14 mouse cellular contexts compared by ENCODE assay signal in genomic region chr8:77354189-77354588, GRCm38 (mm10).
"Had no signal": no experiment of that assay in that cellular context is flagged by ENCODE, and none has a peak within 500 bp of the region (broad histone marks: within the 10 kb centered on the region; RNA-seq: fewer than 3 reads in every experiment).

No protein-coding gene starts in this region.

- H3K4me2 ChIP-seq: liver, embryonic 13.5 days; lung, embryonic 15.5 days; midbrain, embryonic 12.5 days had no signal

- H3K9ac ChIP-seq: liver, embryonic 13.5 days; liver, postnatal 0 days; lung, embryonic 15.5 days; midbrain, embryonic 12.5 days had no signal

- DNase-seq: kidney, adult 18-20 months; liver; liver, embryonic 13.5 days; liver, postnatal 0 days; lung, postnatal 14 days; right cerebral cortex, adult 18-20 months; right cerebral cortex, postnatal 25 days; thymus, postnatal 4 days had no signal

- H3K27ac ChIP-seq: kidney, postnatal 0 days; liver, embryonic 13.5 days; lung, embryonic 15.5 days; macrophage; midbrain, embryonic 12.5 days; stomach, postnatal 0 days had no signal

- H3K27me3 ChIP-seq: liver, embryonic 13.5 days; lung, embryonic 15.5 days; midbrain, embryonic 12.5 days had no signal

- ATAC-seq: liver, postnatal 0 days; midbrain, embryonic 16.5 days had no signal

- H3K36me3 ChIP-seq: midbrain, embryonic 12.5 days had no signal

- H3K9me3 ChIP-seq: liver, embryonic 13.5 days; lung, embryonic 15.5 days; midbrain, embryonic 12.5 days had no signal

- H3K4me3 ChIP-seq: liver, embryonic 13.5 days; lung, embryonic 15.5 days; midbrain, embryonic 12.5 days had no signal

- H3K4me1 ChIP-seq: liver, embryonic 13.5 days; lung, embryonic 15.5 days had no signal
